Mouse (Mus musculus): Measurements from ENCODE around the gene Megf11.

GRCm38 (mm10) chr9:64457596-64457995 is 72.2 kb downstream of the Megf11 start:
- TF ChIP-seq GATA2 (IDR thresholded peaks at IDR 0.05; ENCODE audit: borderline replicate concordance, low read depth, low read length): no peak
- TF ChIP-seq CTCF (IDR thresholded peaks at IDR 0.05; ENCODE audit: low read depth, low read length): no peak
- no peak for TF ChIP-seq GATA1 (IDR thresholded peaks at IDR 0.05; ENCODE audit: borderline replicate concordance, low read length)
- TF ChIP-seq POLR2AphosphoS5 (IDR thresholded peaks at IDR 0.05; ENCODE audit: insufficient replicate concordance, low read depth, low read length): no peak
- no peak for TF ChIP-seq TAL1 (conservative IDR thresholded peaks at IDR 0.05; ENCODE audit: low read depth, low read length)

Data from G1E (cell line).